Mouse (Mus musculus) yolk sac, embryonic 10.5 days (tissue): Measurements from ENCODE around the gene Ero1lb.
A peak's percentile ranks its signal among the peaks of the same experiment; 100 is the strongest.

Experiments
- DNase-seq: peaks from one replicate; pipeline ENCODE4 v3.0.0-alpha.2; 2017; ENCODE audit warnings: low spot score

Ero1lb gene

GRCm38 (mm10) chr13:12565621-12566390, at the start of gene Ero1lb:
Gene Ero1lb, plus strand, starts transcription at chr13:12565874.
- peak; percentile 96 for DNase-seq

DNA sequence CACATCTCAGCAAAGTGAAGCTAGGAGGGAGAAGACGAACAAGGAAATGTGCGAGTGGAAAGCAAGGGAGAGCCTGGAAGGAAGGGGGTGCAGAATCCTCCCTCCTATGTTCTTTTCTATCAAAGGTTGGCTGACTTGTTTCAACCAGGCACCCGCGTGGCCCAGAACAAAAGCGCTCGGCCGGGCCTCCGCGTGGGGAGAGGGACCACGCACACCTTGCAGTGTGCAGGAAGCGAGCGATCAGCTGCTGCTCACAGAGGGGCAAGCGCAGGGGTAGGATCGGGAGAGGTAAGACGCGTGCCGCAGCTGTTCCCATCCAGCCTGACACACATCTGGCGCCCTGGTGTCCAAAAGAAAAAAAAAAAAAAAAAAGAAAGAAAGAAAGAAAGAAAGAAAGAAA, 46.3 kb upstream of the Ero1lb start:
- DNase-seq = no peak

DNA sequence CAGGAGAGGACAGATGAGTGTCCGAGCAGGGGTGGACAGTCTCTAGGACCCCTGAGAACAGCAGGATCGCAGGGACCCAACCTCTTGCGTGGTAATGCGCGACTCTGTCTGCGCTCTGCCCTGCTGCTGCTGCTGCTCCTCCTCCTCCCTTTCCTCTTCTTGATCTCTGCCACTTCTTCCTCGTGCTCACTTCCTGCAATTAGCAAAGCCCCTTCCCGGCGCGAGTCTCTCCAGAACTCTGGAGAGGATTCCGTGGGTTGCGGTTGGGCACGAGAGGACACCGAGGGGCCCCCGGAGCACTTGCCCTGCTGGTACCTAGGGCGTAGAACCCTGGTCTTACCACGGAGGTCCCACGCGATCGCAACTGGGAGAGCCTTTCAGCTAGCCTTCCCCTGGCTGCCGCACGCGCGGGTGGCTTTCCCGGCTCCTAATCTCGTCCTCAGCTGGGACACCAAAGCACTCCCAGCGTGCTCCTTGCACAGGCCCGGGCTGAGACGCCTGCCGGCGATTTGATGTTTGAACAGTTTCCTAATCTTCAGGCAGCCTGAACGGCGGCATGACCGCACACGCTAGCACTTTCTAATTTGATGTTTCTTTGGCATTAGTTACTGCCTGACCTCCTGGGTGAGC, 45.6 kb upstream of the Ero1lb start, which contains the start of gene Edaradd:
Gene Edaradd, minus strand, starts transcription at position 484 of the 630 bp plus-strand sequence.
- DNase-seq = peak; percentile 53

- no peak for DNase-seq
These were observed 43.3 kb upstream of the Ero1lb start for GRCm38 (mm10) chr13:12522346-12522745.

DNA sequence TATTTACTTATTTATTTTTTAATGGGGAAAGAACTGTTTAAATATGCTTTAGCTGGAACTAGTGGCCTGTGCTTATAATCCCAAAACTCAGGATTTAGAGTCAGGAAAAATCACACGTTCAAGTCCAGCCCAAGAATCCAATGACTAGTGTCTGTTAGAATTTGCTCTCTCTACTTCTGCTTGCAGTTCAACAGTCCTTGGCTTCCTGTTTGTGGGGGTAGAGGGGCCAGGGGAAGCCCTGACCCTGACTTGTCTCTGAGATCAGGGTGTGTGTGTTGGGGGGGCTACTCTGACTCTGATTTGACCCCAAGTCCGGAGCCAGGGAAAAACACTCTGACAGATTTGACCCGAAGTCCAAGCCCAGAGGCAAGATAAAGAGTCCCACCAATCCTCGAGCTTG, 40.0 kb upstream of the Ero1lb start:
- no peak for DNase-seq

DNA sequence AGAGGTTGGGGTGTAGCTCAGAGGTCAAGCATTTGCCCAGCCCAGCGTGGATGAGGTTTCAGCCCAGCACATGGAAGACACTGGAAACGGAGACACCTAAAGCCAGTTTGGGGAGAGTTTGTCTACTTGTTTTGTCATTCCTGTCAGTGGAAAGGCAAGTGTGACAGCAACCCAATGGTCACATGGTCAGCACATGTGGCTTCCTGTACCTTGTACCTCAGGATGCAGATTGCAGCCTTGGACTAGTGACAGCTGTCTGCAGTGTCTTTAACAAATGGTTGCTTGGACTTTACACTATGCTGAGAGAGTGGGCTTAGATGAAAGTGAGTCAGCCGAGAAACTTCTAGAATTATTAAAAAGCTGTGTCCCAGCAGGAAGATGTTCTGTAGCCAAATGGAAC, 31.0 kb upstream of the Ero1lb start:
- peak; percentile 68 for DNase-seq

DNA sequence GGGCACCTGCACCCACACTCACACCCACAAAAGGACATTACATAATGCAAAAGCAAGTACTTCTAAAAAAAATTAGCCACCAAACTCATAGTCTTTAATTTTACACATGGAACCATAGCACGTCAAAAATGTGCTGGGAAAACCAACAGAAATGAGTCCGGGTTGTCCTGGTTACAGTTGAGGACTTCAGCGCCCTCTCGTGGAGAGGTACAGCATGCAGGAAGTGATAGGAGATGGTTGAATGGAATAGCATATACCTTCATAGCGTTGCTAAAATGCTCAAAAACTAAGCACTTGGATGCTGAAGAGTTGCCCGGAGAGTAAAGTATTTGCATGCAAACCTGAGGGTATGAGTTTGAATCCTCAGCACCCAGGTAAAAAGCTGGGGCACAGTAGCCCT, 27.7 kb upstream of the Ero1lb start:
- DNase-seq = no peak

- no peak for DNase-seq
These were observed 26.0 kb upstream of the Ero1lb start for GRCm38 (mm10) chr13:12539716-12540115.

GRCm38 (mm10) chr13:12540119-12540518, 25.6 kb upstream of the Ero1lb start:
- DNase-seq = no peak

- DNase-seq = peak; percentile 68
These were observed 23.4 kb upstream of the Ero1lb start for GRCm38 (mm10) chr13:12542006-12542981.

DNA sequence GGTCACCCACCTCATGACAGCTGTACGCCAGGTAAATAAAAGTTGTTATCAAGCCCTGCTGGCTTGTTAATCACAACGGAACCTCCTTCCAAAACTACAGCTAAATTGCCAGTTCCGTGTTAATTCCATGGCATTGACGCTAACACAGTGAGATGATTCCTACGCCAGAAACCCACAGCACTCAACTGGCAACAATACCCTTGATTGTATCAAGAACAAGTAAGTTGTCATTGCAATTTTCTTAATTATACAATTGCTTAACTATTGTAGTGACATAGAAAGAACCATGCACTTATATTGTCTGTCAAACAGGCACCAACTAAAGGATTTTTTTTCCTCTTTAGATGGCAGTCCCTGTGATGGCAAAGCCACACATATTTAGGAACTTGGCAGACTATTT, 22.4 kb upstream of the Ero1lb start:
- no peak for DNase-seq

- peak; percentile 28 for DNase-seq
These were observed 21.6 kb upstream of the Ero1lb start for GRCm38 (mm10) chr13:12543880-12544568.

DNA sequence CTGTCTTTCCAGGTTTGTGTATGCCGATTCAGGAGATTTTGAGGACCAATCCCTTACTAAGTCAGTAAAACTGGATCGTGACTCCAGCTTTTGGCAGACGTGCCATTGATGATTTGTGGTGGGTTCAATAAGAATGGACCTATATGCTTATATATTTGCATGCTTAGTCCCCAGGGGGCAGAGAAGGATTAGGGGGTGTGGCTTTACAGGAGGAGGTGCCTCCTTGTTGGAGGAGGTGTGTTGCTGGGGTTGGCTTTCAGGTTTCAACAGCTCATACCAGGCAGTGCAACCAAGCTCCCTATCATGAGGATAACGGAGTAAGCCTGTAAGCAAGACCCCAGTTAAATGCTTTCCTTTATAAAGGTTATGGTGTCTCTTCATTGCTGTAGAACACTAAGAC, 11.5 kb upstream of the Ero1lb start:
- DNase-seq = no peak

- DNase-seq = no peak
These were observed 6.6 kb upstream of the Ero1lb start for GRCm38 (mm10) chr13:12559044-12559443.

DNA sequence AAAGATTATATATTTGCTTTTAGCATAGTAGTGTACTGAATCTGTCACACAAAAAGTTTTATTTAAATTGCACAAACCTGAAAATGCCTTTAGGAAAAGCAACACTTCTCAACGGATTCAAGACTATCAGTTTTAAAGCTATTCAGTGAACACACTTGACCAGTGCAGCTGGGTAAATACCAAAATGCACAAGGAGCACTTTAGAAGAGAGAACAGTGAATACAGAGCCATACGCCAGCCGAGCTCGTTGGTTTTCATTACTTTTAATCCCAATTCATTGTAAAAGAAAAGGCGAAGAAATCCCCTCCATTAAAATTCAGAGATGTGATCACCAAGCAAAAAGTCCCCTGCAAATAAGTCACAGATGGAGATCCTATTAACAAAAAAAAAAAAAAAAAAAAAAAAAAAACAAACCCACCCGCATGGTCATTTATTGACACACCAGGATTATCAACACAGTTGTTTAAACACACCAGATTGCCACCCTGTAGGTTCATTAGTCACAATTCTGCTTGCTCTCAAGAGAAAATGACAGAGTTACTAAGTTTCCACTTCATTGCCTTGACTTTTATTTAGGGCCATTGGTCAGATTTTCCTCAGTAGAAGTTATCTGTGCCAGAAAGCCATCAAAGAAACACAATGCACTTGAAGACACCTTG, 6.1 kb upstream of the Ero1lb start:
- no peak for DNase-seq

- DNase-seq = no peak
These were observed 3.9 kb upstream of the Ero1lb start for GRCm38 (mm10) chr13:12561729-12562128.

GRCm38 (mm10) chr13:12562256-12562655, 3.4 kb upstream of the Ero1lb start:
- DNase-seq = no peak

DNA sequence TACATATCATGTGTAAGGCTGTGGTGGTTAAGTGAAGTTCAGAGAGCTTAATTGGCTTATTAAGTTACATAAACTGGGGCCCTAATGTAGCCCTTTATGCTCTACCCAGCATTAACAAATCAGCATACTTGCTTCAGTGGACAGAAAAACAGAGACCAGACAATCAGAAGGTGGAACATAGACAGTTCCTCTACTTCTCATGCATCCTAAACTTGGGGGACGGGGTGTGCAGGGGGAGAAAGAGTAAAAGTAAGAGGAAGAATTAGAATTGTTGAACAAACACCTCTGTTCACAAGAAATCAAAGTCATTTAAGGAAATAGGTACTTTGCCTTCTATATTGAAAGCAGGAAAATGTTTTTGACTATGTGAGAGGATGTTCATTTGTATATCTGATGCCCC, 2.3 kb downstream of the Ero1lb start:
- no peak for DNase-seq

DNA sequence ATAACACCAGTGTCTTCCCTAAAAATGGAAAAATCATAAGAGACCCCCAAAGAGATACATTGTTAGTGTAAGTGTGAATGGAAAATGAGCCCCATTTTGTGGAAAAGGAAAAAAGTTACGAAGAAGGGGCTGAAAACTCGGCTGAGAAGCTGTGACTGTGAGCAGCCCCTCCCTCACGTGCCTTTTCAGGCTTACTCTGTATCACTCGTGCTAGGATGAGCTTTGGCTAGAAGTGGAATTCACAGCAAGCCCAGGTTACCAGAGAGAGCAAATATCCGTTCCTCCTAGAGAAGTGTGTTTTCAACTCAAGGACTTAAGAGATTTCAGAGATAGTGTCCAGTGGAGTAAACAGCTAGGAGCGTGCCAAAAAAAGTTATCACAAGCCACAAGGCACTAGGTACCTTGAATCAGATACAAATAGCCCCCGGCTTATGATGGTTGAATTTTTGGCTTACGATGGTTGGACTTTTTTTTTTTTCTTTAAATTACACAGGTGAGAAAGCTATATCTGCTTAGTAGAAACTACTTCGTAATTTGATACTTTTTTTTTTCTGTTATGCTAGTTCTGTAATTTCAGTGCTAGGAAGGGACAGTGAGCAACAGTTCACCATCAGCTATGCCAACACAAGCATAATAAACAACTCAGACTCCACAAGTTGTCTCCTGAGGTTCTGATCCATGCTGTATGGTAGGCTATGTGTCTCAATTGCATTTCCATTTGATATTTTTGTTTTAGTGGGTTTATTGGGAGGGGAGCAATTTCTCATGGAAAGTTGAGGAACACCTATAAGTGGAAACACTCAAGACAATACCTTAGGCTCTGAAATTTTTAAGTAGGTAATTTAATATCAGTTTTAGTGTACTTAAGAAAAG, 3.2 kb downstream of the Ero1lb start:
- no peak for DNase-seq

DNA sequence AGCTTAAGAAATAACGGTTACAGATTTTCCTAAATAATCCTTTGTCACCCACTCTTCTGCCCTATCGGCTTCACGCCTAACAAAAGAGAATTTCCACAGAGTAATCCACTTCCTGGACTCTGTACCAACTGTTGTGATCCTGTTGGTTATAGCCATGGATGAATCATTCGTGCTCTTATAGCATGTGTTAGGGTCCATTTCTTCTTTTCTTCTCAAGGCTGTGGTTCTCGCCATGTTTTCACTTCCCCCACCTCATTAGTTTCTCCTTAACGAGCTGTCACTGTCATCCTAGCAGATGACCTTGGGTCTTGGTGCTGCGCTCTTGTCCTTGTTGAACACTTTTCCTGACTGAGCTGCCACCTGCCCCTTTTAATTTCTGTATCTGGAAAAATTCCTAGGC, 4.1 kb downstream of the Ero1lb start:
- DNase-seq = no peak
